Mouse (Mus musculus) kidney, embryonic 16.5 days (tissue): ENCODE results near the gene Mbip. TPM values are rescaled to one million over a fixed set of nuclear protein-coding genes. Genes with fewer than 3 reads are reported as not detected.

ENCODE experiments used
- ATAC-seq: fragments of 200-750 bp; cut with Nextera tagmentation; 2 replicates; pipeline ENCODE4 v1.8.0; 2017; ENCODE audit warnings: moderate TSS enrichment; ENCODE audit not compliant: low FRiP score, low TSS enrichment
- H3K27ac ChIP-seq: fragments of 300-500 bp; sonication (generic); 2 replicates; pipeline ENCODE4 v1.5.1; 2014; ENCODE audit warnings: low read length
- H3K27me3 ChIP-seq: fragments of 300-500 bp; sonication (generic); 2 replicates; pipeline ENCODE4 v1.6.1; 2014; ENCODE audit warnings: low read length, control low read depth, mixed read lengths; ENCODE audit not compliant: insufficient read depth
- H3K36me3 ChIP-seq: fragments of 300-500 bp; sonication (generic); 2 replicates; pipeline ENCODE4 v1.6.1; 2014; ENCODE audit warnings: low read length, control low read depth, mixed read lengths; ENCODE audit not compliant: insufficient read depth
- H3K4me1 ChIP-seq: fragments of 300-500 bp; sonication (generic); 2 replicates; pipeline ENCODE4 v1.6.1; 2014; ENCODE audit warnings: low read length, control low read depth, mixed read lengths; ENCODE audit not compliant: insufficient read depth
- H3K4me2 ChIP-seq: fragments of 300-500 bp; sonication (generic); replicated peaks from 2 replicates; pipeline ENCODE4 v1.6.1; 2014; ENCODE audit warnings: low read depth, low read length
- H3K4me3 ChIP-seq: fragments of 300-500 bp; sonication (generic); 2 replicates; pipeline ENCODE4 v1.5.1; 2014; ENCODE audit warnings: mild to moderate bottlenecking, low read length
- H3K9ac ChIP-seq: fragments of 300-500 bp; sonication (generic); replicated peaks from 2 replicates; pipeline ENCODE4 v1.6.1; 2014; ENCODE audit warnings: low read length
- H3K9me3 ChIP-seq: fragments of 300-500 bp; sonication (generic); 2 replicates; pipeline ENCODE4 v1.6.1; 2016; ENCODE audit warnings: low read length, control low read depth
- WGBS: fragments of 180-500 bp; shearing (Covaris S2); extraction: QIAGEN DNeasy Blood & Tissue Kit; methylation state at CpG from one replicate; pipeline ENCODE4 v1.1.7; 2014; 5-methylcytosine and 5-hydroxymethylcytosine counted together
- polyA plus RNA-seq: library from polyadenylated mRNA; unstranded; fragments of >200 nt; fragmentation: Nextera tagmentation; extraction: Ambion mirVana; gene quantifications from 2 replicates; pipeline ENCODE4 v1.2.1, GENCODE M21; 2015

Mbip gene
- polyA plus RNA-seq, 1 experiment from 2014 or later = 39.9 TPM

DNA sequence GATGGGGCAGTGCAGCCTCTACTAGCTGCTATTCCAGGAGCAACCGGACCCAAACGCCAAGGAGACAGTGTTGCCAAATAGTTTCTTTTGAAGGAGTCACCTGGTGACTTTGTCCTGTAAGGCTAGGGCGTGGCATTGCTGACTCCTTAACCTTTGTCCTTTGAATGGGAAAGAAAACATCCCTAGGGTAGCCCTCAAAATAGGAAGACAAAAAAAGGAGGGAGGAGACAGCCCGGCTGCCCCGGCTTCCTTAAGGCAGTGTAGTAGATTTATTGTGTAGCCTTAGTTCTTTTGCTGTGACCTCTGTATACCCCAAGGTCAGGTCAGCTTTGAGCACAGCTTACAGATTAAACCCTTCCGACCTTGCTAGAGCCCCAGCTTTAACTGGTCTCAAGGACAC, 49.2 kb downstream of the Mbip start:
- Histone ChIP-seq H3K36me3 (no peaks in the 10 kb centered on the region), H3K27me3 (0 out of 2 replicates have a peak, but pooled peaks cover 4% of the 10 kb centered on the region), H3K27ac (no peak overlapping the region), H3K4me1 (peaks cover 8% of the 10 kb centered on the region; the same call in 1 of the 2 replicates), H3K9me3 (no peaks in the 10 kb centered on the region), H3K4me3 (no peak overlapping the region), H3K9ac (no peak overlapping the region), H3K4me2 (no peak overlapping the region)
- 38% methylated on average over 6 of the region's 6 CpGs for WGBS
- 0 out of 2 replicates have a peak, but pooled peaks have one; percentile 27 for ATAC-seq

DNA sequence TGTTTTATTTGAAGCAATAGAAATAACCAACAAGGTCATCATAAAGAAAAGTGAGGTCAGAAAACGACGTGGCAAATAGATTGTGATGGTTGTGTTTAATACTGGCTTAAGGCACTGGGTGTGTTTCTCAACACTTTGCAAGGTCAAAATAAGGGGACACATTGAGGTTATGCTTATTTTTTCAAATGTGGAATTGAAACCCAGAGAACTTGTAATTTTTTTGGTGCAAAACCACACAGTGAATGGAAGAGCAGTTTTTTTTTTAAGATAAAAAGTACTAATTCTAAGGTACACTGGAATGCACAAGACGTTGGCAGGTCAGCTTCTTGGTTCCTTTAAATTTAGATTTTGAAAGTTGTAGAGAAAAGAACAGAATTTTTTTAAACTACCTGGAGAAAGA, 50.5 kb downstream of the Mbip start:
- no peaks in the 10 kb centered on the region for H3K9me3 ChIP-seq
- H3K27ac ChIP-seq = no peak overlapping the region
- H3K9ac ChIP-seq = no peak overlapping the region
- no peak overlapping the region for H3K4me2 ChIP-seq
- H3K27me3 ChIP-seq = 0 out of 2 replicates have a peak, but pooled peaks cover 4% of the 10 kb centered on the region
- WGBS = 83% methylated on average over 3 of the region's 3 CpGs
- H3K36me3 ChIP-seq = no peaks in the 10 kb centered on the region
- H3K4me1 ChIP-seq = peaks cover 5% of the 10 kb centered on the region; the same call in 1 of the 2 replicates
- no peak overlapping the region for H3K4me3 ChIP-seq
- no peak for ATAC-seq

DNA sequence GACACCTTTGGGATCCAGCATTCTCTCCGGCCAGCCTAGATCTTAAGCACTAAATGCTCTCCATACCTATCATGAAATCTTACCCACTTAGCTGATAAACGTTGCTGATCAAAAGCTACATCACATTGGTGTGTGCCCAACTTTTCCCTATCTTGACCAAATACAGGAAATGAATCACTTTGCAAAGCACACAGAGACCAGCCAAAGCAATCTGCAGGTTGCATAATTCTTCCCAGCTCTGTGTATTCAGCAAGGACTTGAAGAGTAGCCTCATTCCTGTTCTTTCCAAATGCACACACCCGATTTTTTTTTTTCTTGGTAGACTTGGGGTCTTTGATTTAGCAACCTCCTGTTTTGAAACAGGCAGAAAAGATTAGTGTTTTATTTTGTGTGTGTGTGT, 57.1 kb downstream of the Mbip start:
- no peak overlapping the region for H3K27ac ChIP-seq
- no peak for ATAC-seq
- H3K4me1 ChIP-seq = no peaks in the 10 kb centered on the region
- WGBS = 79% methylated on average over 3 of the region's 3 CpGs
- no peaks in the 10 kb centered on the region for H3K36me3 ChIP-seq
- H3K9ac ChIP-seq = no peak overlapping the region
- H3K4me2 ChIP-seq = no peak overlapping the region
- H3K9me3 ChIP-seq = no peaks in the 10 kb centered on the region
- no peak overlapping the region for H3K4me3 ChIP-seq
- H3K27me3 ChIP-seq = no peaks in the 10 kb centered on the region

DNA sequence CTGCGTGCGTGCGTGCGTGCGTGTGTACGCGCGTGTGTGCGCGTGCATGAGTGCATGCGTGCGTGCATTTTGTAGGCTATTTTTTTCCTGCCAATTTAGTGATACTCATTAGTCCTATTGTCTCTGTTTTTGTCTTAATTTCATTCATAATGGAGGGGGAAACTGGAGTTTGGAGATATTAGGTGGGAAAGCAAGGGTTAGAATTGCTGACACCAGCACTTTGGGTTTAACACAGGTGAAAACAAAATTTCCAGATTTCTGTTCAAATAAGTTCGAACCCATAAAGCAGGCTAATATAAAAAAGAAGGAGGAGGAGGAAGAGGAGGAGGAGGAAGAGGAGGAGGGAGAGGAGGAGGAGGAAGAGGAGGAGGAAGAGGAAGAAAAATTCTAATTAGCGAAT, 58.9 kb downstream of the Mbip start:
- no peak overlapping the region for H3K9ac ChIP-seq
- H3K4me1 ChIP-seq = no peaks in the 10 kb centered on the region
- H3K27me3 ChIP-seq = no peaks in the 10 kb centered on the region
- no peak overlapping the region for H3K27ac ChIP-seq
- H3K9me3 ChIP-seq = no peaks in the 10 kb centered on the region
- ATAC-seq = no peak
- H3K36me3 ChIP-seq = no peaks in the 10 kb centered on the region
- H3K4me2 ChIP-seq = no peak overlapping the region
- H3K4me3 ChIP-seq = no peak overlapping the region
- WGBS = 96% methylated on average over 14 of the region's 14 CpGs

DNA sequence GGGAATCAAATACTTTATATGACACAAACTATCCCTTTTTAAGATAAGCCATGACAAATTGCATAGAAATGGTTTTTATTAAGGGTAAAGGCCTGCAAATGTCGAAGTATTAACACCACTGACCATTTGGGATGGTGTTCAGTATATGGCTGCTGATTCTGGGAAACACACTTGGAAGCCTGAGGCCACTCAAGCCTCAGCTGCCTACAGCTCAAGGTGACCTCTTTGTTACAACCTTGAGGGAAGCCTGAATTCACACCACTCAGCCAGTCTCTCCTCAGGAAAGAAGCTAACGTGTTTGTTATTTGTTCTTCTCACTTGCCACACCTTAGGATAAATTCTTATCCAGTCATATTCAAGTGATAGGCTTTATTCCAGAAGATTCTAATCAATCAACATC, 61.5 kb downstream of the Mbip start:
- no peaks in the 10 kb centered on the region for H3K36me3 ChIP-seq
- H3K27me3 ChIP-seq = no peaks in the 10 kb centered on the region
- H3K4me3 ChIP-seq = no peak overlapping the region
- H3K4me2 ChIP-seq = no peak overlapping the region
- no peak for ATAC-seq
- no peak overlapping the region for H3K27ac ChIP-seq
- no peaks in the 10 kb centered on the region for H3K9me3 ChIP-seq
- 68% methylated on average over 2 of the region's 2 CpGs for whole genome bisulfite sequencing
- no peak overlapping the region for H3K9ac ChIP-seq
- H3K4me1 ChIP-seq = no peaks in the 10 kb centered on the region

DNA sequence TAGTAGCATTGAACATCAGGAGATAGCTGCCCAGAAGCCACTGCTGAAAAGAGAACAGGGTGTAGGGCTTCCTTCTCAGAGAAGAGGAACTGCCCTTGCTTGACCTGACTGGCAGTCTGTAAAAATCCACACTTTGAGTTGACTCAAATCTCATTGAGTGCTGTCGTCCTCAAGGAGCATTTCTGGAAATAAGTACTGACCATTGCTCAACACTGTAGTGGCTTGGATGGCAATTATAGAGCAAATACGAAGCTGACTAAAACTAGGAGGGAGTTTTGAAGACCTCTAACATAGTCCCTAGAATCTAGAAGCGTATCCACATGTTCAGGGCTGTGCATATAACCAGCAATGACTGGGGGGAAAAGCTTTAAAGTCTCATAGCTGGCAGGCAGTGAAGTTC, 64.0 kb downstream of the Mbip start:
- Histone ChIP-seq H3K9ac (no peak overlapping the region), H3K36me3 (no peaks in the 10 kb centered on the region), H3K27me3 (no peaks in the 10 kb centered on the region), H3K4me1 (no peaks in the 10 kb centered on the region), H3K4me2 (no peak overlapping the region), H3K27ac (no peak overlapping the region), H3K4me3 (no peak overlapping the region), H3K9me3 (no peaks in the 10 kb centered on the region)
- WGBS = 84% methylated on average over 3 of the region's 3 CpGs
- ATAC-seq = no peak

Other genes starting within 250 kb of the Mbip start
- gene Nkx2-1, start 191.0 kb upstream of the Mbip start, polyA plus RNA-seq = 1.4 TPM in 1 of 2 replicates, not detected in the other